Mouse (Mus musculus): ENCODE results near the gene Dbt.
A peak's percentile ranks its signal among the peaks of the same experiment; 100 is the strongest.

The Dbt gene

GRCm38 (mm10) chr3:116512904-116513716 is at the start of gene Dbt:
Gene Dbt (plus strand): TSS chr3:116513070.
- peak; percentile 60 to 87 for DNase-seq (ENCODE audit: low spot score in 2 of 2)

DNA sequence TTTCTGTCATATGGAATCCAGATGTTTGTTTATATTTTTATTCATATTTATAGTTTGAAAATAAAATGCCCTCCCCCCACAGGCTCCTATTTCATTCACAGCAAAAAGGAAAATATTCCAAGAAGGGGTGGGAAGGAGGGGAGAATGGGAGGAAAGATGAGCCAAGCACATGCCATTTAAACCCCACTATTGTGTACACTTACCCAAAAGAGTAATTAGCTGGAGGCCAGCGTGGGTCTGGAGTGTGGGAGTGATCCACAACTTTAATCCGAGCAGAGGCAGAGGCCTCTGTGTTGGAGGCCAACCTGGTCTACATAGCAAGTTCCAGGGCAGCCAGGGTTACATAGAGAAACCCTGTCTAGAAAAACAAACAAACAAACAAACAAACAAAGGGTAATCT is 48.6 kb upstream of the Dbt start:
- DNase-seq (ENCODE audit: low spot score in 2 of 2) = no peak

DNA sequence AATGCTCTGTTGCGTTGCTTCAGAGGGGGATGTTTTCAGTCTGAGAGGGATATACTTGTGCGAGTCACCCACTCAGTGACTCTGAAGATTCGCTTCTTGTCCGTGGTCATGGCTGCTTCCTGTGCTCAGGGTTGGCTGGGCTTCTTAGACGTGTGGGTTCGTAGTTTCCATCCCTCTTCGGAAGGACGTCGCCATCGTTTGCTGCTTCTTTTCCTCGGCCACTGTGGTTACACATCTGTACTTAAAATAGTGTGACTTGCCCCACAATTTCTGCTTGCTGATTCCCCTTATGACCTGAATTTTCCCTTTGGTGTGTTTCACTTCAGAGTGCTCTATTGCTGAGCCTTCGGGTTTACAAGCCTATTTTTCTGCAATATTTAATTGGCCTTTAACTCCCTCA is 47.2 kb upstream of the Dbt start:
- no peak for DNase-seq (ENCODE audit: low spot score in 2 of 2)

DNA sequence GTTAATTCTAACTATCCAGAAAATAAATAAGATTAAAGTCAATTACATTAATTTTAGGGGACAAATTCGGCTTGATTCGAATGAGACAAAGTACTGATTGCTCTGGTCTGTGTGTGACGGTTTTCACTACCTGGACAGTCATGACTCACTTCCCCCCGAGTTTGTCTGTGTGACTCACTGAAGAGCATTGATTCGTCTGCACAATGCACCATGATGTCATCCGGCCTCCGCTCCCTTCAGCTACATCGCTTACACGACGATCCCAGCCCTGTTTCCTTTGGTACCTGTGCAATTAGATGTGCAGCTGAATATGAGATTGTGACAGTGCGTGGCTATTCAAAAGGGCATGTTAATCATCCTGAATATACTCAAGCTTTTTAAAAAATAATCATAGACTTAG is 38.3 kb upstream of the Dbt start:
- no peak for DNase-seq (ENCODE audit: low spot score in 2 of 2)

- DNase-seq (ENCODE audit: low spot score in 2 of 2) = no peak
Measured at GRCm38 (mm10) chr3:116476686-116477298, 36.1 kb upstream of the Dbt start.

DNA sequence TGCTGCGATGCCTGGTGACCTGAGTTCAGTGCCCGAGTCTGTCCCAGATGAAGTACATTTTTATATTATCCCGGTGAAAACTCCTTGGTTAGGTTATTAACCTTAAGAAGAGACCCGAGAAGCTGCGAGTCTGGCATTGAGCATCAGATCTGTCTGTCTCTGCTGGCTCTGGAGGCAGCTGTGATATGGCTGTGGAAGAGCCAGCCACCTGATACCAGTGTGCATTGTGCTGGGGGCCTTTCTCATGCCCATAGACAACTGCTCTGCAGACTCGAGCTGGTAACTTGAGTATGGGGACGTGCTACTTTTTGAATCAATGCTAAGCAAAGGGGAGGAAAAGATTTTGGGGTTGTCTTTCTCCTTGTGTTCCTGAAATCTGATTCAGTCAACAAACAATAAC is 35.5 kb upstream of the Dbt start:
- no peak for DNase-seq (ENCODE audit: low spot score in 2 of 2)

DNA sequence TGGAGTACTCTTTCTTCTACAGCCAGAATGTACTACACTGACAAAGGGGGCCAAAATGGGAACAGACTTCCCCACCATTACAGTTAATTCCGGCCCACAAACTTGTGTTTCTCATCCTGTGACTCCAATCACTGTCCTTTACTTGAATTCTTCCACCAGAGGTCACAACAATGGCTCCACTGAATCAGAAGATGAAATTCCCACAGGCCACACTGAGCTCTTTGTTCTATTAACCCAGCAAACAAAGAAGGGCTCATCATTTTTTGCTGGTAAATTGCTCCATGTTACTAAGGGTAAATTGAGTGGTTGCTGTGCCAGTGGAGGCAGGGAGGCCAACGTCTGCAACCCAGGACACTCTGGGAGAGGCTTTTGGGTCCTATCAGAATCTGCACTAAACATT is 32.8 kb upstream of the Dbt start:
- DNase-seq (ENCODE audit: low spot score in 2 of 2) = no peak

- DNase-seq (ENCODE audit: low spot score in 2 of 2) = no peak
Measured at GRCm38 (mm10) chr3:116480937-116481336, 31.9 kb upstream of the Dbt start.

DNA sequence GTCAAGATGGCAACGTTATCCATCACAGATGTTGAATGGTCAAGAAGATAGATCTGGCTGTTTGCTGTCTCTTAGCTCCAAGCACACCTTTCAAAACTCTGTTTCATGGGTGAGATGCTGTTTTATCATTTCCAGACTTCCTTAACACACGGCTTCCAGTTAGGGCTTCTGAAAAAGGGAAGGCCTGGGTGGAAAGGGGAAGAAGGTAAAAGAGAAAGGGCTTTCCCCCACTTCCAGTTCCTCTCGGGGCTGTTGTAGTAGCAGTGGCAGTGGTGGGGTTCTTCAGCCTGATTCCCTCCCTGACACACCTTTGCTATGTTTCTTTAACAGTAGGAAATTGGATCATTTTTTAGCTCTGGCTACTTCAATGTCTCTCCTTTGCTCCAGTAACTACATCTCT is 30.1 kb upstream of the Dbt start:
- no peak for DNase-seq (ENCODE audit: low spot score in 2 of 2)

DNA sequence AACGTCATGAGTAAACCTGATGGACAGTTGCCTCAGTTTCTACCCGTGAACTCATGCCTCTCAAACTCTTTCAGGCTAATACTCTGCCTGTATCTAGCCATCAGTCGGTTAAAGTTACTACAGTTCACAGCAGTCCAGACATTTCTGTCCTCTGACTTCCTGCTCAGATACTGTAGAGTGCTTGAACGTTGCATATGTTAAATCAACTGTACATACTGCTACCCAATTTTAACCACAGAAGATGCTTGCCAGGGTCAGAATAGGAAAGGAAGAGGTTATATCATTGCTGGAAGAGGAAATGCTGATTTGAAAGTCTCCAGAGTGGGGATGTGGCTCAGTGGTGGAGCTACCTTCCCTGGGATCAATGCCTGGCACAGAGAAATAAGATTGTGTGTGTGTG is 29.6 kb upstream of the Dbt start:
- no peak for DNase-seq (ENCODE audit: low spot score in 2 of 2)

DNA sequence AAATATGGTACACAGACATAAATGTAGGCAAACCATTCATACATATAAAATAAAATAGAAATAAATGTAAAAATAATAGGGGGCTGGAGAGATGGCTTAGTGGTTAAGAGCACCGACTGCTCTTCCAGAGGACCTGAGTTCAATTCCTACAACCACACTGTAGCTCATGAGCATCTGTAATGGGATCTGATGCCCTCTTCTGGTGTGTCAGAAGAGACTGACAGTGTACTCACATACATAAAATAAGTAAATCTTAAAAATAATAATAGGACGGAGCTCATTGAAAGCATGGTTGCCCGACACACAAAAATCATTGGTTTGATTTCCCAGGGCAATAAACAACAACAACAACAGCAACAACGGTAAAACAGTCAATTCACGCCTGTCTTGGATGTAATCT is 21.9 kb upstream of the Dbt start:
- DNase-seq (ENCODE audit: low spot score in 2 of 2) = no peak

GRCm38 (mm10) chr3:116491923-116492454 is 20.9 kb upstream of the Dbt start:
- no peak for DNase-seq (ENCODE audit: low spot score in 2 of 2)

GRCm38 (mm10) chr3:116493658-116494057 is 19.2 kb upstream of the Dbt start:
- no peak for DNase-seq (ENCODE audit: low spot score in 2 of 2)

GRCm38 (mm10) chr3:116495671-116496070 is 17.2 kb upstream of the Dbt start:
- DNase-seq (ENCODE audit: low spot score in 2 of 2) = no peak

DNA sequence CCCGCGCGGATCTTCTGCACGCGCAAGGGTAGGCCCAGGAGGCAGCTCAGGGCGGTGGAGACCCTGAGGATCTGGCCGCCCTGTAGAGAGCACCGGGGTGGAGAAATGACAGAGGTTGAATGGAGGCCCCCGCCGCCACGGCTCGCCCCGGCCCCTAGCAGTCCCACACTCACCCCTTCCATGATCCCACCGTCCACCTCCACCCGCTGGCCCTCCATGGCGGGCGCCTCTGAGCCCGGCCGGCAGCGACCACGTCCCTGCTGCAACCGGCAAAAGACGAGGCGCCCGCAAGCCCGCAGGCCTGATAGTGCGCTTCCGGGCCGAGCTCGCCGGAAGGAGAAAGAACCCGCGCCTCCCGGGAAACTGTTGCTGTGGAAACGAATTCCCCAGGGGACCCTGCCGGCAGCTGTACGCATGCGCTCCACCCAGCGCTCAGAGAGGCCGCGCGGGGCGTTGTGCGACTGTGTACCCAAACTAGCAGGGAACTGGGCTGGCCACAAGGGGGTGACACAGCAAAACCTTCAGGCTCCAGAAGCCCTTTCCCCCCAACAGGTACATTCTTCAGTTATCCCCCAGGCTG is 5.0 kb upstream of the Dbt start, which contains the start of gene Rtca:
TSS of gene Rtca (minus strand) at position 437 of the 580 bp plus-strand sequence.
- DNase-seq (ENCODE audit: low spot score in 2 of 2) = peak; percentile 95 to 98

GRCm38 (mm10) chr3:116512151-116512903 is 543 bp upstream of the Dbt start:
- no peak for DNase-seq (ENCODE audit: low spot score in 2 of 2)

DNA sequence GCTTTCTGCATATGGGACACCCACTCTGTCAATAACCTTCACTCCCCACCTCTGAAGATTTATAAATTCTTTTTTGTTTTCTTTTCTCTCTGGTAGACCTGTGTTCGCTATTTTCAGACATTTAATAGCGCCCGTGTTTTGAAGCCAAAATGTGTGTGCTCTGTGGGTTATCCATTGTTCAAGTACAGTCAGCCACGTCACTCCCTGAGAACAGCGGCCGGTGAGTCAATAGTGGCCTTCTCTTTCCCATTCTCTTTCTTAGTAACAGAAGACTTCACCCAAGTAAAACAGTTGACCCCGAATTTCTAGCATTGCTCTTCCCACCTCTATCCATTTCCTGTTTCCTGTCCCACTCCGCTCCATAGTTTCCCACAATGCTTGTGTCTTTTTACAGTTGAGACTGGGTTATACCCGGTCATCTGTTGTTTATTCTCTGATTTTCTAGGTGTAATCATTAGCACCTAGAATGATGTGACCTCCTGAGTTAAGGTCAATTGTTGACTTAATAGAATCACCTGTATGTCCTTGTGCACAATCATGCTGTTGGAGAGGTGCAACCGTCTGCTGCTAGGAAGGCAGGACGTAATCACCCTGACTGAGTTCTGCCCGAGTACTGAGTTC is 7.4 kb downstream of the Dbt start:
- no peak for DNase-seq (ENCODE audit: low spot score in 2 of 2)

- DNase-seq (ENCODE audit: low spot score in 2 of 2) = no peak
Measured at GRCm38 (mm10) chr3:116529741-116530140, 16.9 kb downstream of the Dbt start.

- DNase-seq (ENCODE audit: low spot score in 2 of 2) = no peak
Measured at GRCm38 (mm10) chr3:116530826-116531225, 18.0 kb downstream of the Dbt start.

DNA sequence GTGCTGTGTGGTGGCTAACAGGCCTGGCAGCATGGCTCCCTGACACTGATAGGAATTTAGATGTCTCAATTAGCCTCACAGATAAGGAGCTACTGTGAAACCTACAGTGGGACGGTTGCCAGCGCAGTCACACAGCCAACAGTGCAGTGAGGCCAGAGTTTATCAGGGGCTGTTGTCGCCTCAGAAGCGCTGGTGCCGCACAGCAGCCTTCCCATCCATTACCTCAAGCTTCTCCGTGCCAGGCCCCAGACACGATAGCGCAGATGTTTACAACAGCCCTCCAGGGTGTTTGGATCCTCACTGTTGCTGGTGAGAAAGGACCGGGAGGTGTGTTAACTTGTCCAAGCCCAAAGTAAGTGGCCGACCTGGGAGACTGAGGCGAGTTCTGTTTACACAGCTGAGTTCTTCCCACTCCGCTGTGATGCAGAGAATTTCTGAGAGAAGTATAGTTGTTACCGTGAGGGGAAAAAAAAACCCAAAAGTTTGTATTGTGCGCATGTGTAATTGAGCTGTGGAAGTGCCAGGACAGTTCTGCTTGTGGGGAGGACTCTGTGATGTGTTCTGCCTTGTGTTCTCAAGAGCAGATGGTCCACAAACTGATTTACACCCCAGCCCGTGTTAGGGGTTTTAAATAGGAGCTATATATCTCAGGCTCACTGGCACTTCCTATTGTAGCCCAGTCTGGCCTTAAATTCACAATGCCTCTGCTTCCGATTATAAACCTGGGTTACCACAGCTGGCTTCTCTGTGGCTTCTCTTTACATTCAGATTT is 23.7 kb downstream of the Dbt start:
- no peak for DNase-seq (ENCODE audit: low spot score in 2 of 2)

DNA sequence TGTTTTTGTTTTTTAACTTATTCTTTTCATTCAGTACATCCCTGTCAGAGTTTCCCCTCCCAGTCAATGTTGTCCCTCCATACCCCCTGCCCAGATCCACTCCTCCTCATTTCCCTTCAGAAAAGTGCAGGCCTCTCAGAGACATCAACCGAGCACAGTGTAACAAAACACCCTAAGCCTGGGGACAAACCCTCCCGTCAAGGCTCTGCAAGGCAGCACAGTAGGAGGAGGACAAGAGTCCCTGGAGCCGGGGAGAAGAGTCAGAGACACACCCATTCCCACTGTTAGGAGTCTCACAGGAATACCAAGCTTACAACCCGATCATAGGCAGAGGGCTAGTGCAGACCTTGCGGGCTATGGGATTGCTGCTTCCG is 24.3 kb downstream of the Dbt start:
- no peak for DNase-seq (ENCODE audit: low spot score in 2 of 2)

All from urinary bladder, postnatal 36 days (tissue).